Mouse (Mus musculus) kidney, embryonic 15.5 days (tissue): ENCODE measurements at regions not wholly inside any gene's neighbourhood (a gene's known extent, or its start where the extent isn't known, plus 50 kb on each side); places are given as distances from the start of the nearest gene placed in this dataset.

Experiments
- ATAC-seq: fragments of 200-750 bp; cut with Nextera tagmentation; replicated peaks from 2 replicates; pipeline ENCODE4 v1.8.0; 2017; ENCODE audit warnings: moderate TSS enrichment; ENCODE audit not compliant: low FRiP score
- H3K27ac ChIP-seq: fragments of 300-500 bp; sonication (generic); 2 replicates; pipeline ENCODE4 v1.5.1; 2015; ENCODE audit warnings: mild to moderate bottlenecking, inconsistent platforms
- H3K27me3 ChIP-seq: fragments of 300-500 bp; sonication (generic); 2 replicates; pipeline ENCODE4 v1.6.1; 2015; ENCODE audit warnings: inconsistent platforms
- H3K36me3 ChIP-seq: fragments of 300-500 bp; sonication (generic); 2 replicates; pipeline ENCODE4 v1.6.1; 2015; ENCODE audit warnings: inconsistent platforms
- H3K4me1 ChIP-seq: fragments of 300-500 bp; sonication (generic); 2 replicates; pipeline ENCODE4 v1.6.1; 2015; ENCODE audit warnings: inconsistent platforms
- H3K4me2 ChIP-seq: fragments of 300-500 bp; sonication (generic); 2 replicates; pipeline ENCODE4 v1.6.1; 2015; ENCODE audit warnings: moderate library complexity, mild to moderate bottlenecking, inconsistent platforms
- H3K4me3 ChIP-seq: fragments of 300-500 bp; sonication (generic); replicated peaks from 2 replicates; pipeline ENCODE4 v1.5.1; 2015; ENCODE audit warnings: mild to moderate bottlenecking, inconsistent platforms
- H3K9ac ChIP-seq: fragments of 300-500 bp; sonication (generic); 2 replicates; pipeline ENCODE4 v1.6.1; 2015; ENCODE audit warnings: mild to moderate bottlenecking, inconsistent platforms
- H3K9me3 ChIP-seq: fragments of 300-500 bp; sonication (generic); replicated peaks from 2 replicates; pipeline ENCODE4 v1.6.1; 2016; ENCODE audit warnings: inconsistent platforms
- WGBS: fragments of 180-500 bp; shearing (Covaris S2); methylation state at CpG from one replicate; pipeline ENCODE4 v1.1.7; 2015; ENCODE audit warnings: mixed read lengths; 5-methylcytosine and 5-hydroxymethylcytosine counted together

DNA sequence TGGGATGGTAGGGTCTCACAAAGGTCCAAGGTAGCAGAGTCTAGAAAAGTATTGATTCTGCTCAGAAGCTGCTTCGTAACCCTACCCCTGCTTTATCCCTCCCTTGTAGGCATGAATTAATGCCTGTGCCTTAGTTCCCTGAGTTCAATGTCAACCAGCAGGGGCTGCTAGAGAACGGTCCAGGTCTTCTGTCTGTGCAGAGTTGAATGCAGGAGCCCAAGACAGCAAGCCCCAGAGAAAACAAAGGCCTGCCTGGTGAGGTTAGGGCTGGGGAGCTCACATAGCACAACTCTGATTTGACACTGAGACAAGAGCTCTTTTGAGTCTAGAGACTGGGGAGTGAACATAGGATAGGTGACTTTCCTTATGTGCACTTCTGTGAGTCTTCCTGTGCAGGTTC lies 56.6 kb downstream of the Olig3 start:
- no peak for ATAC-seq
- Histone ChIP-seq H3K4me3 (no peak overlapping the region), H3K9ac (no peak overlapping the region), H3K4me2 (no peak overlapping the region), H3K36me3 (no peaks in the 10 kb centered on the region), H3K27ac (no peak overlapping the region), H3K27me3 (0 out of 2 replicates have a peak, but pooled peaks cover 7% of the 10 kb centered on the region), H3K4me1 (no peaks in the 10 kb centered on the region), H3K9me3 (no peaks in the 10 kb centered on the region)
- WGBS = 38% methylated on average over 2 of the region's 2 CpGs

DNA sequence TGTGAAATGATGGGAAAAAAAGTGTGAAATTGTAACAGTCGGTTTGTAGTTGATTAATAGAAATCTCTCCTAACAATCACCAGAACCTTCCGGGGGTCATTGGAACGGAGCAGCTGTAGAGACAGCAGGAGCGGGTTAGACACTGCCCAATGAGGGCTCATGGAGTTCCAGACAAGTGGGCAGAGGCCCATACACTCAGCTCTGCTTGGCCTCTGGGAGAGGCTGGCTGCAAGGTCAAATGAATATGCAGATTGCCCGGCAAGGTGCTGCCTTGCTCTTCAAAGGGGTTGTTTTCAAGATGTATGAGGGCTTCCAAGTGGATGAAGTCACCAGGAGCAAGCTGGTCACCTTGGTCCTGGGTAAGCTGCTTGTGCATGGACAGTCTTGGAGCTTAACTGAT lies 57.6 kb downstream of the Olig3 start:
- H3K4me2 ChIP-seq = no peak overlapping the region
- WGBS = 24% methylated on average over 5 of the region's 5 CpGs
- no peaks in the 10 kb centered on the region for H3K9me3 ChIP-seq
- no peaks in the 10 kb centered on the region for H3K4me1 ChIP-seq
- no peak for ATAC-seq
- H3K36me3 ChIP-seq = no peaks in the 10 kb centered on the region
- H3K27me3 ChIP-seq = 0 out of 2 replicates have a peak, but pooled peaks cover 7% of the 10 kb centered on the region
- H3K27ac ChIP-seq = no peak overlapping the region
- no peak overlapping the region for H3K4me3 ChIP-seq
- H3K9ac ChIP-seq = no peak overlapping the region

DNA sequence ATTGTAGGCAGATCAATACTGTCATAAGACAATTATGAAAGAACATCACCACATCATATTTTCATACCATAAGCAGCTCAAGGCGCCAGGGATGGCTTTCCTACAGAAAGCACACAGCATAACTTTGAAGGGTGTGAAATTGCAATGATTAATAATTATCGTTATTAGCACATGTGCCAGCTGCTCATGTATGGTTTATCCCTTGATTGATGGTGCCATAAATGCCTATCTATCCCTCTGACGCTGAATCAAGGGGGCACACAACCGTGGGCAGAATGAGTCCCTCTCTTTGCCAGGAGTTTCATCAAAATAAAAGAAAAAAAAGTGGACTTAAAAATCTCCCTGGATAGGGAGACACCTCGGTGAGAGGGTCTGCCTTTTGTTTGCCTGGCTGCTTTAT lies 58.5 kb downstream of the Olig3 start:
- no peak overlapping the region for H3K4me3 ChIP-seq
- H3K4me2 ChIP-seq = no peak overlapping the region
- H3K36me3 ChIP-seq = no peaks in the 10 kb centered on the region
- no peaks in the 10 kb centered on the region for H3K9me3 ChIP-seq
- no peak overlapping the region for H3K27ac ChIP-seq
- no peaks in the 10 kb centered on the region for H3K4me1 ChIP-seq
- H3K9ac ChIP-seq = no peak overlapping the region
- WGBS = 27% methylated on average over 5 of the region's 5 CpGs
- ATAC-seq = no peak
- 0 out of 2 replicates have a peak, but pooled peaks cover 7% of the 10 kb centered on the region for H3K27me3 ChIP-seq

GRCm38 (mm10) chr10:19424030-19424429 lies 67.7 kb downstream of the Olig3 start:
- ATAC-seq = no peak
- H3K4me1 ChIP-seq = no peaks in the 10 kb centered on the region
- H3K27me3 ChIP-seq = no peaks in the 10 kb centered on the region
- no peaks in the 10 kb centered on the region for H3K36me3 ChIP-seq
- 82% methylated on average over 1 of the region's 1 CpGs for WGBS
- H3K4me2 ChIP-seq = no peak overlapping the region
- no peak overlapping the region for H3K9ac ChIP-seq
- H3K4me3 ChIP-seq = no peak overlapping the region
- H3K9me3 ChIP-seq = no peaks in the 10 kb centered on the region
- no peak overlapping the region for H3K27ac ChIP-seq

DNA sequence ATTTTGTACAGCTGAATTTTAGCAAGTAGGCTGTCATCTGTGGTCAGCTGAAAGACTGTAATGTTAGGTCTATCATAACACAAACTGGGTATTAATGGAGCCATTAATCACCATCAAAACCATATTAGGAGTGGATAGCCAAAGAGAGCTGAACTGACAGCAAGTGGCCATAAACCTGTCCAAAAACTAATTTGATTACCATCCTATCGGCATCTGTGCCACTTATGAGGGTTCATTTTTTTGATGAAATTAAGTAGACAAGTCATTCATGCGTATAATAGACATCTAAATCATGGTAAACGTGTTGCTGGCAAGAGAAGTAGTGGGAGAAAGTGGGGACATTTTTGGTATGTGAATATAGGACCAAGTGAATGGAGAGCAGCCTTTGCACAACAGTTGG lies 68.6 kb downstream of the Olig3 start:
- no peak overlapping the region for H3K9ac ChIP-seq
- H3K27ac ChIP-seq = no peak overlapping the region
- H3K27me3 ChIP-seq = no peaks in the 10 kb centered on the region
- H3K4me3 ChIP-seq = no peak overlapping the region
- ATAC-seq = no peak
- H3K4me1 ChIP-seq = no peaks in the 10 kb centered on the region
- no peaks in the 10 kb centered on the region for H3K36me3 ChIP-seq
- H3K9me3 ChIP-seq = no peaks in the 10 kb centered on the region
- 50% methylated on average over 3 of the region's 3 CpGs for WGBS
- no peak overlapping the region for H3K4me2 ChIP-seq

DNA sequence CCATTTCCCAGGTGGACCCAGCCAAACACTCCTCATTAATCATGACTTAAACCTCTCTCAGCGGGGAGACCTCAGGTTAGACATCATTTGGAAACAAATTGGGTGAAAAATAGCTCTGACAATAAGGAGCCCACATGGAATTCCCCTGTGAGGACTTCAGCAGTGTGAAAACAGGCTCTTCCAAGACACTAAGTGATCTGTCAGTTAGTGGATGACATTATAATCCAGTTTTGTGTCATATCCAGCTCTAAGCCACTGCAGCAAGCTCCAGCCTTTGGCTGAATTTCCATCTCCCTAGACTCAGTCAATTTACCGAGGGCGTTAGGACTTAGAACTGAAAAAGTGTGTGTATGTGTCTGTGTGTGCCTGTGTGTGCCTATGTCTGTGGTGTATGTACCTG lies 70.5 kb downstream of the Olig3 start:
- WGBS = 82% methylated on average over 3 of the region's 3 CpGs
- Histone ChIP-seq H3K36me3 (no peaks in the 10 kb centered on the region), H3K27ac (no peak overlapping the region), H3K9me3 (no peaks in the 10 kb centered on the region), H3K4me1 (no peaks in the 10 kb centered on the region), H3K27me3 (no peaks in the 10 kb centered on the region), H3K4me2 (no peak overlapping the region), H3K9ac (no peak overlapping the region), H3K4me3 (no peak overlapping the region)
- ATAC-seq = no peak

DNA sequence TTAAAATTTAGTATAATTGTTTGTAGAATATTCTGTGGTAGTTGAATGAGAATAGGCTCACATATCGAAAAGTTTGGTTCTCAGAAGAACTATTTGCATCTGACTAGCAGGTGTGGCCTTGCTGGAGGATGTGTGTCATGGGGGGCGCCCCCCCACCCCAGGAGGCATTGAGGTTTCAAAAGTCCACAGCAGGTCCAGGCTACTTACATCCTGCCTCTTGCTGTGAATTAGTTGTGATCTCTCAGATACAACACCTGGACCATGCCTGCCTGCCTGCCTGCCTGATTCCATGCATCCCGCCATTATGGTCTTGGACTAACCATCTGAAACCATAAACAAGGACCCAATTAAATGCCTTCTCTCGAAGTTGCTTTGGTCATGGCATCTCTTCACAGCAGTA lies 76.2 kb downstream of the Olig3 start:
- no peaks in the 10 kb centered on the region for H3K4me1 ChIP-seq
- H3K4me3 ChIP-seq = no peak overlapping the region
- H3K36me3 ChIP-seq = no peaks in the 10 kb centered on the region
- no peak overlapping the region for H3K9ac ChIP-seq
- 91% methylated on average over 4 of the region's 4 CpGs for WGBS
- no peak for ATAC-seq
- no peaks in the 10 kb centered on the region for H3K9me3 ChIP-seq
- H3K27me3 ChIP-seq = no peaks in the 10 kb centered on the region
- no peak overlapping the region for H3K27ac ChIP-seq
- H3K4me2 ChIP-seq = no peak overlapping the region

DNA sequence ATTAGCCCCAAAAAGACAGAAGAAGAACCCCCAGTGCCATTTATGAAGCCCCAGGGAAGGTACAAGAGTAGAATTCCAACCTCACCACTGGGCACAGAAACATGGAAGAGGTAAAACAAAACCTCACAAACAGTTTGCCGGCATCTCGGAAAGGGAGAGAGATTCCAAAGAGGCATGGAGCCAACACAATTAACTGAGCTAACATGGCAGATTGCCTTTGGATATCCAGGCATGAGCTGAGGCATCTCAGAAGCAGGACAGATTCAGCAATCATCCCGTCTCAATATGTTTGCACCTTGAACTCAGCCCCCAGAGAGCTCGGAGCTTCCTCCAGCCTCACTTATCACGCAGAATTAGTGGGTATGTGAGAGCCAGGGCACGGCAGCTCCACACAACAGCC lies 78.3 kb downstream of the Olig3 start:
- no peaks in the 10 kb centered on the region for H3K4me1 ChIP-seq

GRCm38 (mm10) chr10:19441807-19442206 lies 85.5 kb downstream of the Olig3 start:
- Histone ChIP-seq H3K4me1 (peaks cover 3% of the 10 kb centered on the region; the same call in 1 of the 2 replicates), H3K4me3 (no peak overlapping the region), H3K9me3 (no peaks in the 10 kb centered on the region), H3K9ac (no peak overlapping the region), H3K4me2 (no peak overlapping the region), H3K27ac (no peak overlapping the region), H3K36me3 (no peaks in the 10 kb centered on the region), H3K27me3 (peaks cover 4% of the 10 kb centered on the region; the same call in 1 of the 2 replicates)
- 63% methylated on average over 12 of the region's 12 CpGs for WGBS
- no peak for ATAC-seq

More for the DNA sequence above, 78.3 kb downstream of the Olig3 start:
- Histone ChIP-seq H3K27me3 (no peaks in the 10 kb centered on the region), H3K9ac (no peak overlapping the region), H3K9me3 (no peaks in the 10 kb centered on the region), H3K36me3 (no peaks in the 10 kb centered on the region), H3K27ac (no peak overlapping the region), H3K4me2 (no peak overlapping the region), H3K4me3 (no peak overlapping the region)
- no peak for ATAC-seq
- WGBS = 63% methylated on average over 6 of the region's 6 CpGs

DNA sequence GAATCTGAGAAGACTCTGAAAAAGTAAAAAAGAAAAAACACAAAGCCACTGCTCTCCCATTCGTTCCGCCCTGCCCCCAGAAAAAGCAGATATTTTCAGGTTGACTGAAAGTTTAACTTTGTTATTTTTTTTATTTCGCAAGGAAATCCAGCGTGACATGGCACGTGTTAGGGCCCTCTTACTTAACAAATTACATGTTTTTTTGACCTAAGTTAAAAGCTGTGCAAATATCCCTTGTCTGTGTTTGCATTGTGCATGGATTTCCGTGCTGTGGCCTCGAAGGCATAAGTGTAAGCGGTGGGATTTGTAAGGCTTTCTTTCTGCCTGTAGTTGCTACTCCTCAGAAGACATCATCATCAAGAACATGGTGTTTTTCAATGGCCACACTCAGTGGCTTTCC lies 87.2 kb downstream of the Olig3 start:
- Histone ChIP-seq H3K9ac (no peak overlapping the region), H3K36me3 (no peaks in the 10 kb centered on the region), H3K4me1 (peaks cover 3% of the 10 kb centered on the region; the same call in 1 of the 2 replicates), H3K9me3 (no peaks in the 10 kb centered on the region), H3K27me3 (peaks cover 4% of the 10 kb centered on the region; the same call in 1 of the 2 replicates), H3K4me3 (no peak overlapping the region), H3K4me2 (peak overlapping the region; percentile 31), H3K27ac (no peak overlapping the region)
- 32% methylated on average over 8 of the region's 8 CpGs for WGBS
- no peak for ATAC-seq

GRCm38 (mm10) chr10:19448838-19449559 lies 92.7 kb downstream of the Olig3 start:
- no peak overlapping the region for H3K27ac ChIP-seq
- no peaks in the 10 kb centered on the region for H3K27me3 ChIP-seq
- WGBS = 43% methylated on average over 12 of the region's 12 CpGs
- H3K9ac ChIP-seq = no peak overlapping the region
- no peak for ATAC-seq
- H3K4me1 ChIP-seq = no peaks in the 10 kb centered on the region
- no peak overlapping the region for H3K4me3 ChIP-seq
- H3K36me3 ChIP-seq = no peaks in the 10 kb centered on the region
- no peaks in the 10 kb centered on the region for H3K9me3 ChIP-seq
- H3K4me2 ChIP-seq = no peak overlapping the region

- no peaks in the 10 kb centered on the region for H3K27me3 ChIP-seq
- no peak overlapping the region for H3K27ac ChIP-seq
- 49% methylated on average over 11 of the region's 11 CpGs for WGBS
- H3K4me1 ChIP-seq = no peaks in the 10 kb centered on the region
- ATAC-seq = peak; percentile 87
- no peak overlapping the region for H3K9ac ChIP-seq
- H3K36me3 ChIP-seq = no peaks in the 10 kb centered on the region
- no peak overlapping the region for H3K4me3 ChIP-seq
- H3K4me2 ChIP-seq = peak overlapping the region; percentile 43
- no peaks in the 10 kb centered on the region for H3K9me3 ChIP-seq
These were observed 102.7 kb downstream of the Olig3 start for GRCm38 (mm10) chr10:19459053-19459452.

DNA sequence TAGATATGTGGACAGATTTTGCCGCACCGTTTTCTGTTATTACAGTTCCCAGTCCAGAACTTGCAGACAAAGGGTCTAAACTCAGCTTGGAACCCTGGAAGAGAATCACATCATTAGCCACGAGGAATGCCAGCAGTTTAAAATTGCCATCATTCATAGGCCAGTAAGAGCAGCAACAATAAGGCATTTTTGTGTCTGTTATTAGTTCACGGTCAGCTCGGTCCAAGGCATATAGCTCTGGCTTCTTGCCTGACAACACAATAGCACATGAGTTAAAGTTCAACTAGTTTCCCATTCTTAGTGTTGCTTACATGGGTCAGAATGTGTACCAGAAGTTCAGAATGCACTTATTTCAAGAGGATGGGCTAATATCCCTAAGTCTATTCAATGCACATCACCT lies 103.4 kb downstream of the Olig3 start:
- Histone ChIP-seq H3K27me3 (no peaks in the 10 kb centered on the region), H3K4me3 (no peak overlapping the region), H3K36me3 (no peaks in the 10 kb centered on the region), H3K9ac (no peak overlapping the region), H3K27ac (peak overlapping the region; percentile 43; the same call in 1 of the 2 replicates), H3K9me3 (no peaks in the 10 kb centered on the region), H3K4me2 (no peak overlapping the region), H3K4me1 (no peaks in the 10 kb centered on the region)
- ATAC-seq = peak; percentile 52; the same call in 1 of the 2 replicates
- WGBS = 67% methylated on average over 5 of the region's 5 CpGs
